Mouse (Mus musculus): Measurements from ENCODE around the gene Olfr520.
"Not testable (repeated sequence)": the region's sequence is repeated elsewhere in the genome, so short reads cannot be mapped to it uniquely, and the experiment has no call there.

Olfr520 gene

DNA sequence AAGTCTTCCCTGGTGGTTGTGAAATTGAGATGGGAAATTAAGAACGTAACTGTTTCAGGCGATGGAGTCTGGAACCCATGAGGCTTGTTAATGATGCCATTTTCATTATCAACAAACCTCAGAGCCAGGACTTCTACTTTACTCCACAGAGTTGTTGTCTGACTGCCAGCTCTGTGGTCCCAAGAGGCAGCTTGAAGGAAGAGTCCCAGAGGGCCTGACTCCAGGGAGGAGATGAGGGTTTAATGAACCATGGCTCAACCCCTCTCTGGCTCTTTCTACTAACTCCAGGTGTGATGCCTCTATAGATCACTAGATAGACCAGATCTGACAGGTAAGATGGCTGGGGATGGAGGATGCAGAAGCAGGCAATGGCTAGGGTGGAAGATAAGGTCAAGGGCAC, at the start of gene Olfr520:
Gene Olfr520, plus strand, starts transcription at position 301 of the 400 bp plus-strand sequence.
- no peak for DNase-seq

DNA sequence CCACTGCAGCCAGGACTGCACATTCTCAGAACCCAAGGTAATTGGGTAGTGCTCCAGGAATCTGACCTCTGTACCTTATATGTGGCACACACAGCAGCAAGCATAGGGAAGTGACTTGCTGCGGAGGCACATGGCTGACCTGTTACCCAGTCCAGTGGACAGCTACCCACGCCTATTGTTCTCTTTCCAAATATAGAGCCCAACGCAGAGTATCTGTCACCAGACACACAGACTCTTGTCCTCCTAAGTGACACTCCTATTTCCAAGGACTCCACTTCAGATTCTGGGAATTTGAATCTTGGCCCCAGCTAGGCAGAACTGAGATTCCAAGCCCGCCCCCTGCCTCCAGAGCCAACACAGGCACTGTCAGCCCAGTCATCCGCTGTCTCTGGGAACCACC, 49.3 kb upstream of the Olfr520 start:
- no peak for DNase-seq

DNA sequence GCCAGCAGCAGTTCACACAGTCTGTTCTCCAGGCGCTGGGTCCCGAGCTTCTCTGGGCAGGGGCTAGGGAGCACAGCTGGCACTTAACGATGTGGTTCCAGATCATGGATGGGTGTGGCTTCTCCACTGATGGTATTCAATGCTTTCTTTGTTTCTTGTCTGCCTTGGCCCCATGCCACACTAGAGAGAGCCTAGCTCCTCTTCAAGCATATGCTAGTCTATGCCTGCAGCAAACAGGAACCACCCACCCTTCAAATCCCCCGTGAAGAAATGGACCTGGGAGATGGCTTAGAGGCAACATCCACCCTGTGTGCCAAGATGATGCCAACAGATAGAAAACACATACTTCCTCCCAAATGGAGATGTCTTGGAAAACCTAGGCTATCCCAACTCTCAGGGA, 46.0 kb upstream of the Olfr520 start:
- DNase-seq: peak; percentile 47

DNA sequence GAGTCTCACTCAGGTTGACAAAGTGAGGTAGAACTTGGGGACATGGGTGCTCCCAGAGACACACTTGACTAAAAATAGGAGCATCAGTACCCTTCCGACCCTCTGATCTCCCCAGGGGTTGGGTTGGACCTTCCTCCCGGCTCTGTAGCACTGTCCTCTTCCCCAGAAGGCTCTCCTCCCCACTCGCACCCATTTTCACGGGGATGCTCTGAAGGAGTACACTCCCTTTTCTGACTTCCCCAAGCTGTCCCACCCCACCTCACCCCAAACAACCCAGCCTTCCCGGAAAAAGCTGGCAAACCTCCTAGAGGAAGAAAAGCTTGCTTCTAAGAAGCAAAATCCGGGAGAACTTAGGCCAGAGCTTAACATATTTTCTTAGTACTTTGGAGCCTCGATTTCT, 39.3 kb upstream of the Olfr520 start:
- DNase-seq: no peak

DNA sequence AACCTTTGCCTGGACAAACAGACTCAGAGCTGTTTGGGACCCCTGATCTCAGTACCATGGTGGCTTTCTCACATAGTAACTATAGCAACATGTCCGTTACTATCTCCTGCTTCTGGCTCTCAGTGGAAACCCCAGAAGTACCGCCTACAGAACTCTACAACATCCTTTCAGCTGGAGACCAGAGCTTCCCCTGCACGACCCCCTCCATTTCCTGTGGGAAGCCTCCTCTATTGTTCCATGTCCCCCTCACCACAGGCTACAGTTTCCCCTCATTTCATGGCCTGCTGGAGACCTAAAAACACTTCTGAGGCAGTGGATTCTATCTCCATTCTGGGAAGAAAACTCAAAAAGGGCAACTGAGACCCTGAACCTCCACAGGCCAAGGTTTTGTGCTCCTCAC, 37.7 kb upstream of the Olfr520 start:
- no peak for DNase-seq

DNA sequence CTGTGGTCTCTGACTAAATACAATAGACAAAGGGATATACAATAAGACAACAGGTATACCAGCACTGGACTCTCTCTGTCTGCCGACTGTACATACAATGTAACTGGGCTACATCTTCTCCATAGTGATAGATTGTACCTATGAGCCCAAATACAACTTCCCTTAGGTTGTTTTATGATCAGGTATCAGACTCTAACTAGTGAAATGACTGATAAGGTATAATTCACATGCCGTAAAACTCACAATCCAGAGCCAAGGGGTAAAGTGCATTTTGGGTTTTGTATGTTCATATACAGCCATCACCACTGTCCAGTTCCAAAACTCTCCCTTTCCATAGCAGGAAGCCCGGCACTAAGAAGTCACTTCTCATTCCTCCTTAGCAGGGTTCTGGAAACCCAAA, 36.7 kb upstream of the Olfr520 start:
- DNase-seq: no peak

DNA sequence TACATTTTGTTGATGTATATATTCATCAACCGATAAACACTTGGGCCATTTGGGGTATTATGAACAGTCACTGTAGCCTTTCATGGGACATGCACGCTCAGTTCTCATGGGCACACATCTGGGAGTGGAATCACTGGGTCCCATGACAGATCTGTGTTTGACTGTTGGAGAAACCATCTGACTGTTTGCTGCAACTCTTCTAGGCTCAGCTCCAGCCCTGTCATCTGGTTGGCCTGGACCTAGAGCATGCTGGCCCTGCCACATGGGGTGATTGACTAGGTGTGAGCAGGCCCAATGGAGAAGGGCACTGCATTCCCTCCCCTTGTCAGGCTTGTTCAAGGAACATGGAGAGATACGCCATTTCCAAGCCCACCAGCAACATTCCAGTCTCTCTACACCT, 36.1 kb upstream of the Olfr520 start:
- DNase-seq: no peak

DNA sequence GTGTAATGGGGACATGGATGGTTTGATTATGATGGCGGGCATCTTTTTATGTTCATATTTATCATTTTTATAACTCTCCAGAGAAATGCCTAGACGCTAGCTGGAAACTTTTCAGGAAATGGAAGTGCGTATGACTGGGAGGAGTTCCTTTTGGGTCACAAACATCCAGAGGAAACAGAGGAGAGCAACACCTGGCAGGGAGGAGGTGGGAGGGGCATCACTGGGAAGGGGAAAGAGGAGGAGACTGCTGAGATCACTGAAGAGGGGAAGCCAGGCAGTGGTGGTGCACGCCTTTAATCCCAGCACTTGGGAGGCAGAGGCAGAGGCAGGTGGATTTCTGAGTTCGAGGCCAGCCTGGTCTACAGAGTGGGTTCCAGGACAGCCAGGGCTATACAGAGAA, 35.6 kb upstream of the Olfr520 start:
- not testable (repeated sequence) for DNase-seq

DNA sequence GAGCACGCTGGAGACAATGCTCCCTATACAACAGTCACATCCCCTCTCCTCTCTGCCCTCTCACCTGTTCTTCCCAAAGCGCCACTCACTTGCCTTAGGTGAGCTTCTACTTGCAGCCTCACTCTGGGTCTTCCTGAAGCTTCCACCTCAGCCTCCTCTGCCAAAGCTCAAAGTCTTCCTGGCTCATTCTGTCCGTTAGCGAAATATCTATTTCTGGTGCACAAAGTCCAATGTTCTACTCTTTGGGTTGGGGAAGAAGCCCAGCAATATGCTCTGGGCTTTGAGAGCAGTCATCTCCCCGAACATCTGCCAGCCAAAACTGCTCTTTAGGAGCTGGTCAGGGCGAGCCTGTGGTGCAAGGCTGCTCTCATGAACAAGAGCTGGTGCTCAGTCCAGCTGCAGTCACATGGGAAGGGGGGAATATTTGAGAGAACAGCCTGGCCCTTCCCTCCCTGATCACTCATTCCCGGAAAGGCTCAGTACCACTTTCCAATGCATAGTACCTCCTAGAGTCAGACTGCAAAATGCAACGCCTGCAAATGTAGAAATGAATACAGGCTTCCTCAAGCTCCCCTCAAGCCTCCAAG, 34.5 kb upstream of the Olfr520 start:
- DNase-seq: no peak

DNA sequence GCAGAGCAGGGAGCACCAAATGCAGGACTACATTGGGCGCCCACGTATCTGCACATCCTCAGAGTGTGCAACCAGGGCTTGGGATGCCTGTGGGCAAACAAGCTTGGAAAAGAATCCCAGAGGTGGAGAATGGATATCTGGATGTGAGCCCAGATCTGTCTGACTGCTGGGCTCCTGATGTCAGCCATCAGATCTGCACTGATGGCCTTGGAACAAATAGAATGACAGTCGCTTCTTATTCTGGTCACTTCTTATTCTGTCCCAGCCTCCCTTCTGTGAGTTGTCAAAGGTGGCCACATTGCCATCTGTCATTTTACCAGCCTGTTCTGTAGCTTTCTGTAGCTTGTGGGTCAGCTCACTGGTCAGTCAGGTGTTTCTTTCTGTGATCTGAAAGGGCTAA, 31.5 kb upstream of the Olfr520 start:
- DNase-seq: no peak

DNA sequence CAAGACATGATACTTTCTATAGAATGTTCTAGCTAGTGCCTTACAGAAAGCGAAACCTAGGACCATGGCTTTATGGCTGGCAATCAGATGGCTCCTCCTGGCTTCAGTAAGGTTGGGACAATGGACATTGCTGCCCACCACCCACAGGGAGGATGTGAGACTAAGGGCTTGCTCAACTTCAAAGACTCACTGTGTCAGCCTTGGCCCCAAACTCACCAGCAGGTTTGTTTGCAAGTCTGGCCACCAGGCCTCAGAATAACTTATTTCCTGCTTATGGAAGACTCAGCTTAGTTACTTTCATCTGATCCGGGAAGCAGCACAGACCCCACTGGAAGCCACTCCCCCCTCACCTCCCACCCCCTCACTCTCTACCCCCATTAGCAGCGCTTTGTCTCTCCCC, 31.0 kb upstream of the Olfr520 start:
- DNase-seq: no peak

DNA sequence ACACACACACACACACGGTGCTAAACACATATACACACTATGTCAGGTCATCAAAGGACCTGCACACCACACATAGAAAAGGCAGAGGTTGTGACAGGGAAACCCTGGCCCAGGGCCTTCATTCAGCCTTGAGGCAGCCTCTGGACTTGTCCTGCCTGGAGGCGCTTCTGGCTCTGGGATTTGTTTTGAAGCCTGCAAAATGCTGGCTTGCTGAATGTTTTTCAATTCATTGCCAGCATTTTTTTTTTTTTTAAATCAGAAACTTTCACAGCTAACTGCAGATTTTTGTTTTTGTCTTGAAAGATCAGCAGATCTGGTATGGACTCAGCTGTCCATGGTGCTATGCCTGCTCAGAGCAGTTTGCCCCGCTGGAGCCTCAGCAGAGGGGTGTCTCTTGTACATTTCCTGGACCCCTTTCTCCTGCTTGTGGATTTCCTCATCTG, 30.3 kb upstream of the Olfr520 start:
- DNase-seq: no peak

DNA sequence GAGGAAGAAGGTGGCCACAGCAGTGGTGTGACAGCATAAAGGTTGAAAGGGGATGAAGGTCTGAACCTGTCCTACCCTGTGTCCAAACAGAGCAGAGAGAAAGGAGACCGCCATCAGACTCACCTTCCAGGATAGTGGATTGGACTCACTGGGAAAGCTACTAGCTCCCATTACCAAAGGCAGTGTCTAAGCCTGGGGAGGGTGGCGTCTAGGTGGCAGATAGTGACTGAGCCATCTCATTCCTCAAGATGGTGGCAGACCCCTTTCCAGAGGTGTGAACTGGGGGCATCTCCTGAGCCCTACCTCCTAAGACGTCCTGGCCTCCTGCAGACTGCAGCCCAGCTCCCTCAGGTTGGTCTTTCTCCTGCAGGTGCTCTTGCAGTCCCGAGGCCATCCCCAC, 29.4 kb upstream of the Olfr520 start:
- no peak for DNase-seq

DNA sequence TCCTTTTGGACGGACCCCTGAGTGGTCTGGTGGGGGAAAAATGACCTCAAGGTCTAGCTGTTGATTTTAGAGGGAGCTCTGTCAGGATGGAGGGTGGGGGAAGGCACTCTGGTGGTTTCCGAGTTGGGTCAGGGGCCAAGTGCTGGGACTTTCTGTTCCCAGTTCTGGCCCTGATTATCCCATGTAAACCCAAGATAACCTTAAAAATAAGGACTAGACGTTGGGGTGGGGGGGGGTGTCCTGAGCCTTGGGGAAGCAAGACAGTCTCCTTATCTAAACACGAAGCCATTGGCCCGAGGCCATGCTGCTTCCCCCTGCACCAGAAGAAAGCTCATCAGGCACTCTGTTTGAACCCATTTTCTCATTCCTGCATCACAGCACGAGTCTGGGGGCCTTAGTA, 27.9 kb upstream of the Olfr520 start:
- no peak for DNase-seq

DNA sequence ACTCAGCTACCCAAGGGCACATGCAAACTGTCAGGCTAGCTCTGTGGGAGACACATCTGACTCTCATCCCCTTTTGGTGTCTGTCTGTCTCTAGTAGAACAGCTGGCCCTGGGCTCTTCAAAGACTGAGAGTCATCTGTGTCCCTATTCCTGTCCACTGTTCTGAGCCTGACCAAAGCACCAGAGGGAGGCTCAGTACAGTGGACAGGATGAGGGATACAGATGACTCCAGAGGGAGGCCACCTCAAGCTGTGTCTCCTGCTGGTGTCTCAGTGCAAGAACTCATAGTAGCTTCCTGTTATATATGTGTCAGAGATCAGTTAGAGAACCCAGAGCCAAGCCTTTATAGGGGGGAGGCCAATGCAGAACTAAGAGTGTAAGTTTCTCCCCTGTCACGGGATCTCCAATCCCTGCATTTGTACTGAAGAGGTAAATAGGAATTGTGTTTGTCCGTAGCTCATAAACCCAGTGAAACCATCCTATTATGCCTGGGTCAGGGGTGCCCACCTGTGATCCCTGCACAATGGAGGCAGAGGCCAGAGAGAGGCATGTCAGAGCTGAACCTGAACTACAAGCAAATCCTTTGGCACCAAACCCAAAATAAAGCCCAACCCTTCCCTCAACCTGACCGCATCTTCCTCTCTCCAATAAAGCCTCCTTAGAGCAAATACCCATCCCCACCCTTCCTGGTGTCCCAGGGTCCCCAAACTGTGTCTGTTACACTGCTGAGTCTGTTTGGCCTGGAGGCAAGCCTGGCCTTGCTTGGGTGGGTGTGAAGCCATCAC, 25.1 kb upstream of the Olfr520 start:
- no peak for DNase-seq

DNA sequence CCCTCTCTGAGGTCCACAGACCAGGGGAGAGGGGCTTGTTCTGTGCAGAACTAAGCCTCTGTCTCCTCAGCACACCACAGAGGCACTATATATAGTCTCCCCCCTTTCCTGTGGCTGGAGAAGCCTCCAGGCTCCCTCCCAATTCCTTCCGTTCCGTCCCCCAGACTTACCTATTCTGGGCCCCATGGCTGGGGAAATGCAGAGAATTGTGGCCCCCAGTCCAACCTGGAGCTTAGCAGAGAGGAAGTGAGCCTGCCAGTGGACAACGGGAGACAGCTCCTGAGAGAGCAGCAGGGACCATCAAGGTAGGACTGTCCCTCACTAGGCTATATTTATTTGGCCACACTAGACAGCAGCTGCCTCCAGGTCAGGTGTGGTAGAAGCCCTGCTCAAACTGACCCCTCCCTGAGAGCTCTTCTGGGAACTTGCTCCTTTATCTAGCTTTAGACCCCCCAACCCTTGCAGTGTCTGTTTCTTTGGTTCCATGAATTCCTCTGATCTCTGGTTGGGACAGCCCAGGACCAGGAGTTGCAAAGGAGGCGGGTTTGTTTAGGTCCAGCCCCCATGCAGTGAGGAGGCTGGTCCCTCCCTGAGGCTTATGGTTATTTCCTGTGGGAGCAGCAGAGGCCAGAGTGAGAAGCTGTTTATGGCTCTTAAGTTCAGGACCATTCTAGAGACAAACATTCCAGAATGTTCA, 23.6 kb upstream of the Olfr520 start:
- DNase-seq: no peak

DNA sequence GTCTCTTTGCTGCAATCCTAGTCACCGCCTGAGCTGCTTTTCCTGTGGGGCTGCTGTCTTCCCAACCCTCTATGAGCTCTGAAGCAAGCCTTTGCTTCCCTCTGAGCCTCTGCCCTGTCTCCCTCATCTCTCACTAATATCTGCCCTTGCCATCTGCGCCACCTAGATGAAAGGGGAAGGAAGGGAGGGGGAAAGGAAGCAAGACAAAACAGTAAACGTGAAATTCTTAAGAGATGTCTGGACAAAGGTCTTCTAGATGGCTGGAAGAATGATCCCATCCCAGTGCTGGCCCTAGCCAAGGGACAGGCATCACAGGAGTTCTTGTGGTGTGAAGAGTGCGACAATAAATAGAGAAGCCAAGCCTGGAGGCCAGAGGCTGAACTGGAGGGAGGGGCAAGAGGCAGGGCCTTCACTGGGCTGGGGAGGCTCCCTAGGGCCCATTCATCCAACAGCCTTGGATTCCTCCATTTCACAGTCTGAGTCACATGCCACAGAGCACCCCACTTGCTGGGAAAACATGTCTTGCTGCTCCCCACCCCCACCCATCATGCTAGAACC, 23.0 kb upstream of the Olfr520 start:
- no peak for DNase-seq

DNA sequence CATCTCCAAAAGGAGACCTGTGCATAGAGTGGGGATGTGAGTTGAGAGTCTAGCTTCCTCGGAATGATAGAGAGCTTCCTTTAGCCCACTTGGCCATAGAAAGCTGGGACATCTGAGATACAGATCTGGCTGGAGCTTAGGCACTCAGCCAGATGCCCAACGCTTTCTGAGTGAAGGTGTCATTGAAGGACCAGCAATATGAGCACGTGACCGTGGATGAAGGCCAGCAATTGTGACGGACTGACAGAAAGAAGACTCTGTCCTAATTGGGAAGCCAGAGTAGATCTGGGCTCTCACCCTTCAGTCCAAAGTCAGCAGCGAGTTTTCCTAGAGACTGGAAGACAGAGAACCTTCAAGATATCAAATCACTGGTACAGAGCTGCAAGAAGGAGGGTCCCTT, 22.4 kb upstream of the Olfr520 start:
- no peak for DNase-seq

DNA sequence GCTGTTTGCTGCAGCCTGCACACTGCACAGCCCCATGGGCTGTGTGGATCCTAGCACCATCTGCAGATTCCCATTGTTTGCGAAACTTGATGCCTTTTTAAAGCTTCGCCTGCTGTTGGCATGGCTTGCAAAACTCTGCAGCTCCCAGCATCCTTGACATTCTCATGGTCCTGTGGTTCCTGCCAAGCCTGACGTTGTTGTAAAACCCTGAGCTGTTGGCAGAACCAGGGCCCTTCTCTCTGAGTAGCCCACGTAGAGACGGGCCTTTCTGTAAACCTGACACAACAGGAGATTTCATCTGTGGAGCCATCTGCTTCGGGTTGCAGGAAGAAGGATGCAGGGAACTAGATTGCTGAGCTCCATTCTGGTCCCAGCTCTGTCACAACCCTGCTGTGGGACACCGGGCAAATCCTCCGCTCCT, 21.8 kb upstream of the Olfr520 start:
- peak; percentile 46 for DNase-seq

DNA sequence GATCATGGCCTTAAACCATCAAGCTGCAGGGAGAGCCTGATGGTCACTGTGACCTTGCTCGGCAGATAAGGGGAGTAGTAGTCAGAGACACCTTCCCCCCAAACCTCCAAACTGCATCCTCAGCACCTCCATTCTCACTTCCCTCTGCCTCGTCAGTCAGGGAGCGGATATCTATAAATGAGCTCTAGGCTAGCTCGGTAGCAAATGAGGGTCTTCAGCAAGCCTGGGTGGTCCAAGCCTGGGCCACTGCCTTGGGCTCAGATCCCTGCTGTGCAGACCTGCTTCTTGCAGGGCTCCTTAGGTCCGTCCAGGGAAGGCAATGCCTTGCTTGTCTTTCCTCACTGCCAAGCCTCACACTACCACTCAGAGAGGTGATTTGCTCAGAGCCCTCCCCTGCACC, 21.3 kb upstream of the Olfr520 start:
- no peak for DNase-seq

DNA sequence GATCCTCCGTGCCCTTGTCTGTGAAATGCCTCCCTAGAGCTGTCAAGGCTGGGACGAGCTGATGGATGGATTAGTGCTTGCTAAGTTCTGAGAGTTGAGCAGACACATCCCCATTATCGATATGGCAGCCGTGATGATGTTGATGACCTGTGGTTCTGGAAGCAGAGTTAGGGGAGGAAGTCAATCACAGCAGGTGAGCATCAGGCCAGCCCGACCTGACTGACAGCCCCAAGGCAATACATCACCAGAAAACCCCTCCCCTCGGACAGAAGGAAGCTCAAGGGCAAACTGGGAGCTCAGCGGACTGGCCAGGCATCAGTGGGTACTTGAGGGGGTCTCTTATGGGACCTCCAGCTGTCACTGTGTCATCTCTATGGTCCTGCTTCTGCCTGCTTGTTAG, 20.1 kb upstream of the Olfr520 start:
- DNase-seq: no peak

DNA sequence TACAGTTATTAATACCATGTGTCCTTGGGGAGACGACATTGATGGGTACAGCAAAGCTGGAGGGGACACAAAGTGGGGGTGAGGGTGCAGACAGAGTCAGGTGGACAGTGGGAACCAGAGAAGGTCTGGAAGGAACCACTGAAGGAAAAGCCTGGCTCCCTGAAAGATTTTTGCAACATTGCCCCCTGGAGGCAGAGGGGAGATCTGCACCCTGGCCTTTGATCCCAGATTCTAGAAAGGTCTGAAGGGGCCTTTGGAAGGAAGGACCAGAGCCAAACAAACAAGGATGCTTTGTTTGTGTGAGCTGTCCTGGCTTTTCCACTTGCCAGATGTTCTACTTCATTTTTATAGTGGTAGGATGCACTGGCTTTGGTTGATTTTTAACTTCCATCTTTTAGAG, 19.6 kb upstream of the Olfr520 start:
- DNase-seq: no peak

DNA sequence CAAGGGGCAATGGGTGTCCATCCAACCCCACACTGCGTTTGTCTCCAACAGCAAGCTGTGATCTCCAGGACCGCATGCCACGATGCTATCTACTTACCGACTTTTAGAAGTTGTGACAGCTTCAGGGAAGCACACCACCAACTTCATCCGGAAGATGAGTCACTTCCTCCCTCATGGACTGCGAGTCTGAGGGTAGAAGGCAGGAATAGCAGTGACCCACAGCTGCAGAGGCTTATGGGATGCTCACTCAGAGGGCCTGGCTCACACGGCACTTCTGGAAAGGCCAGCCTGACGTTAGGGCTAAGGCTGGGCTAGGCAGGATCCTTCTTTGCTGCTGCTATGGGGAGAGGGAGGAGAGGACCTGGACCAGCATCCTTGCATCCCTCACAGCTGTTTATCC, 18.9 kb upstream of the Olfr520 start, which contains the start of gene Slco2b1:
Gene Slco2b1, minus strand, starts transcription at position 175 of the 400 bp plus-strand sequence.
- no peak for DNase-seq

DNA sequence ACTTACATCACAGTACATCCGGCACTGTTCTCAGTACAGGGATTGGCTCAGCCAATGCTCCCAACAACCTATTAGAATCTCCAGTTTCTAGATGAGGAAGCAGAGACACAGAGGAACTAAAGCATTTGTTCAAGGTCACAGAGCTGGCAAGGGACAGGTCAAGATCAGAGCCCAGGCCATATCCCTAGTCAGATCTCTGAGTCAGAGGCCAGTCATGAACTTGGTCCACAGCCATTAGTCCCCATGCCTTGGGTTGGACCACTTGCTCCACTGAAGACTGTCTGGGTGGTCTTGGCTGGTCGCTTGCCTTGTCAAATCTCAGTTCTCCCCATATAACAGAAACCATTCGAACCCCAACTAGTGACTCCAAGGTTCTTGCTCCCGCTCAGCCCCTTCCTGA, 17.6 kb upstream of the Olfr520 start:
- no peak for DNase-seq
